Mouse (Mus musculus) heart, adult 2 months (tissue): ENCODE data around the gene Mark4.
A peak's percentile ranks its signal among the peaks of the same experiment; 100 is the strongest.

Source experiments
- EP300 ChIP-seq: fragments of 200-500 bp; IDR thresholded peaks from 2 replicates; pipeline ENCODE4 v1.6.1; 2011; ENCODE audit warnings: low read depth, low read length, control low read depth; ENCODE audit not compliant: insufficient read depth
- POLR2A ChIP-seq: fragments of 200-500 bp; IDR thresholded peaks from 2 replicates; pipeline ENCODE4 v1.6.1; 2011; ENCODE audit warnings: mild to moderate bottlenecking, low read depth, low read length, control low read depth; ENCODE audit not compliant: insufficient read depth

DNA sequence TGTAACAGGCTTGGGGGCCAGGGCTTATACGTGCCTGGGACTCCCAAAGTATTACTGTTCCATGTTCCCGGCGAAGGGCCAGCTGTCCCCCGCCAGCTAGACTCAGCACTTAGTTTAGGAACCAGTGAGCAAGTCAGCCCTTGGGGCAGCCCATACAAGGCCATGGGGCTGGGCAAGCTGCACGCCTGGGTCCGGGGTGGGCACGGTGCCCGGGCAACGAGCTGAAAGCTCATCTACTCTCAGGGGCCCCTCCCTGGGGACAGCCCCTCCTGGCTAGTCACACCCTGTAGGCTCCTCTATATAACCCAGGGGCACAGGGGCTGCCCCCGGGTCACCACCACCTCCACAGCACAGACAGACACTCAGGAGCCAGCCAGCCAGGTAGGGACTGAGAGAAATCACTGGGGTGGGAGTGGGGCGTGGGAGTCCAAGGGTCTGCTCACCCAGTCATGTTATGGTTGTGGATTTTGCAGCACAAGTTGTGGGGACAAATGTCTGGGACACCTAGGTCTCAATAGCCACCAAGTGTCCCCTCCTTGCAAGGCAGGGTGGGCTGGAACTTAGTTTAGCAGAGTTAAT, 47.8 kb downstream of the Mark4 start:
- TF ChIP-seq POLR2A: peak; percentile 88
- TF ChIP-seq EP300: 0 out of 2 replicates have a peak, but pooled peaks have one; percentile 11
